Mouse (Mus musculus) adrenal gland, postnatal 10 days (tissue): ENCODE results near the gene Sema3g. TPM values are rescaled to one million over a fixed set of nuclear protein-coding genes. Genes with fewer than 3 reads are reported as not detected.
A peak's percentile ranks its signal among the peaks of the same experiment; 100 is the strongest.

ENCODE experiments used
- DNase-seq: peaks from one replicate; pipeline ENCODE4 v3.0.0; 2021; ENCODE audit warnings: mixed read lengths
- total RNA-seq, 2 experiments: library from RNA; stranded (reverse); gene quantifications; 2 replicates each; pipeline ENCODE4 v1.2.3; 2021

Sema3g gene
- total RNA-seq, 2 experiments from 2014 or later: 12.1 to 12.3 TPM

GRCm38 (mm10) chr14:31195968-31196367, 21.7 kb upstream of the Sema3g start:
- no peak for DNase-seq

GRCm38 (mm10) chr14:31197547-31198516, 19.8 kb upstream of the Sema3g start:
- peak; percentile 75 for DNase-seq

- no peak for DNase-seq
These were observed 18.1 kb upstream of the Sema3g start for GRCm38 (mm10) chr14:31199599-31199998.

- DNase-seq: no peak
These were observed 17.6 kb upstream of the Sema3g start for GRCm38 (mm10) chr14:31200038-31200437.

GRCm38 (mm10) chr14:31204844-31205243, 12.8 kb upstream of the Sema3g start:
- DNase-seq: no peak

- DNase-seq: no peak
These were observed 12.5 kb upstream of the Sema3g start for GRCm38 (mm10) chr14:31205244-31205561.

GRCm38 (mm10) chr14:31205562-31206467, 11.8 kb upstream of the Sema3g start:
- peak; percentile 77 for DNase-seq

- DNase-seq: peak; percentile 98
These were observed 11.1 kb upstream of the Sema3g start for GRCm38 (mm10) chr14:31206472-31206981.

GRCm38 (mm10) chr14:31207070-31207830, 10.4 kb upstream of the Sema3g start:
- peak; percentile 44 for DNase-seq

- DNase-seq: no peak
These were observed 9.6 kb upstream of the Sema3g start, which contains the start of gene Tnnc1 for GRCm38 (mm10) chr14:31208084-31208483. Gene Tnnc1 (plus strand): TSS chr14:31208312.

- no peak for DNase-seq
These were observed 8.5 kb upstream of the Sema3g start for GRCm38 (mm10) chr14:31209133-31209557.

- no peak for DNase-seq
These were observed 5.8 kb upstream of the Sema3g start for GRCm38 (mm10) chr14:31211854-31212253.

GRCm38 (mm10) chr14:31212499-31212898, 5.2 kb upstream of the Sema3g start:
- DNase-seq: no peak

GRCm38 (mm10) chr14:31213868-31214267, 3.8 kb upstream of the Sema3g start:
- no peak for DNase-seq

GRCm38 (mm10) chr14:31214684-31215083, 3.0 kb upstream of the Sema3g start:
- no peak for DNase-seq

GRCm38 (mm10) chr14:31215157-31216002, 2.3 kb upstream of the Sema3g start:
- DNase-seq: peak; percentile 79

- no peak for DNase-seq
These were observed 814 bp upstream of the Sema3g start, which contains the start of gene Nisch for GRCm38 (mm10) chr14:31216846-31217245. Gene Nisch (minus strand): TSS chr14:31216946.

- peak; percentile 31 for DNase-seq
These were observed 9.3 kb downstream of the Sema3g start for GRCm38 (mm10) chr14:31226978-31227377.

- peak; percentile 44 for DNase-seq
These were observed 10.6 kb downstream of the Sema3g start for GRCm38 (mm10) chr14:31228234-31228633.

GRCm38 (mm10) chr14:31230442-31230841, 12.8 kb downstream of the Sema3g start:
- DNase-seq: peak; percentile 41
